ENCODE assay signal across 12 mouse cellular contexts in the genomic region with DNA sequence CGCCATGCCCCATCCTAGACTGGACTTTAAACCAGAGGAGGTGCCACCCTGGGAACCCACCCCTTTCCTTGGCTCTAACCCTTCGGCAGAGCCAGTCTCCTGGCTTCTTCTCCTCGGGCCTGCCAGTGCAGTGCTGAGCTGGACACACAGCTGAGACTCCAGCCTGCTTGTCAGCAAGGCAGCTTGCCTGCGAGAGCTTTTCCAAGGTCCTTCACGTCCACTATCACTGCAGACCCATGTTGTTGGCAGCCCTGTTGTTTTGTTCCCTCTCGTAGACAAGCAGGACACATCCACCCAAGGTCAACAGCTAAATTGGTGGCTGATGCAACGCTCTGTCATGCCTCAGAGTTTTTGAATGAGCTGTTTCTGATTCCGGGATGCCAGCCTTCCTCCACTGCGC. TPM values are rescaled to one million over a fixed set of nuclear protein-coding genes. Genes with fewer than 3 reads are reported as not detected.
DNase-seq lines count a peak whose midpoint lies in the region; ATAC-seq lines count a peak whose summit lies in the region.
"Had no signal": no experiment of that assay in that cellular context is flagged by ENCODE, and none has a peak within 500 bp of the region (broad histone marks: within the 10 kb centered on the region; RNA-seq: fewer than 3 reads in every experiment).

No protein-coding gene starts in this region.

- ATAC-seq in midbrain, embryonic 13.5 days, result no peak
- no peak for ATAC-seq in forebrain, embryonic 16.5 days

- WGBS in midbrain, embryonic 13.5 days, result 88% methylated on average over 9 of the region's 9 CpGs
- WGBS in forebrain, embryonic 16.5 days, result 85% methylated on average over 9 of the region's 9 CpGs

- H3K27me3 ChIP-seq in midbrain, embryonic 13.5 days, result peaks cover 14% of the 10 kb centered on the region
- H3K27me3 ChIP-seq in forebrain, embryonic 16.5 days (replicated peaks; ENCODE audit: control insufficient read depth, insufficient read depth, low read length), result peaks cover 8% of the 10 kb centered on the region

- H3K4me3 ChIP-seq in brown adipose tissue, adult 24 weeks (ENCODE audit: insufficient read depth, low read depth, low read length), result no peak overlapping the region
- H3K4me3 ChIP-seq in midbrain, embryonic 13.5 days (replicated peaks), result no peak overlapping the region
- H3K4me3 ChIP-seq in forebrain, embryonic 16.5 days (replicated peaks; ENCODE audit: low read length), result no peak overlapping the region
- H3K4me3 ChIP-seq: erythroblast, embryonic 14.5 days had no signal

- H3K27ac ChIP-seq in brown adipose tissue, adult 24 weeks (replicated peaks; ENCODE audit: low read depth, low read length), result peak overlapping the region; percentile 3; the same call in 1 of the 2 replicates
- no peak overlapping the region for H3K27ac ChIP-seq in midbrain, embryonic 13.5 days
- no peak overlapping the region for H3K27ac ChIP-seq in forebrain, embryonic 16.5 days (ENCODE audit: low read length)
- H3K27ac ChIP-seq: liver, embryonic 14.5 days had no signal

- H3K4me2 ChIP-seq in midbrain, embryonic 13.5 days (replicated peaks), result no peak overlapping the region
- H3K4me2 ChIP-seq in forebrain, embryonic 16.5 days (ENCODE audit: low read length), result no peak overlapping the region

- DNase-seq in ovary, postnatal 36 days (ENCODE audit: low spot score), result peak; percentile 58
- no peak for DNase-seq in ovary, postnatal 10 days (ENCODE audit: low spot score)
- DNase-seq in kidney, adult 8-10 months, result peak; percentile 73 to 76
- no peak for DNase-seq in left cerebral cortex, postnatal 25 days (ENCODE audit: low spot score in 2 of 2)
- DNase-seq: cerebellum, postnatal 36 days; right cerebral cortex, postnatal 4 days; thymus, adult 18-20 months had no signal

- H3K4me1 ChIP-seq in brown adipose tissue, adult 24 weeks (ENCODE audit: control insufficient read depth, insufficient read depth, insufficient read length, low read length), result peaks cover 12% of the 10 kb centered on the region
- H3K4me1 ChIP-seq in midbrain, embryonic 13.5 days (replicated peaks), result peaks cover 24% of the 10 kb centered on the region
- peaks cover 13% of the 10 kb centered on the region for H3K4me1 ChIP-seq in forebrain, embryonic 16.5 days (replicated peaks; ENCODE audit: control insufficient read depth, insufficient read depth, low read length)

- no peaks in the 10 kb centered on the region for H3K36me3 ChIP-seq in midbrain, embryonic 13.5 days
- no peaks in the 10 kb centered on the region for H3K36me3 ChIP-seq in forebrain, embryonic 16.5 days (ENCODE audit: control insufficient read depth, insufficient read depth)

- no peaks in the 10 kb centered on the region for H3K9me3 ChIP-seq in midbrain, embryonic 13.5 days
- H3K9me3 ChIP-seq in forebrain, embryonic 16.5 days (ENCODE audit: control insufficient read depth, low read length), result no peaks in the 10 kb centered on the region

- intact Hi-C loops in left cerebral cortex, postnatal 25 days (cut with DNase I), result no loop called here

- no peak overlapping the region for H3K9ac ChIP-seq in midbrain, embryonic 13.5 days (replicated peaks)
- H3K9ac ChIP-seq in forebrain, embryonic 16.5 days (replicated peaks; ENCODE audit: low read depth, low read length), result no peak overlapping the region
- H3K9ac ChIP-seq: liver, embryonic 14.5 days had no signal

RNA-seq across cellular contexts. Expression of a gene that starts 3.0 kb away (rescaled TPM):
- 24.0 and 24.2 TPM in 2 replicates for polyA plus RNA-seq in brown adipose tissue, adult 24 weeks (2012; ENCODE audit: insufficient read depth, insufficient read length, missing spikeins)
- 10 to 100 TPM; 29.2 to 36.0 TPM for total RNA-seq in left cerebral cortex, postnatal 25 days (2021)
- 20.2 and 21.9 TPM in 2 replicates for polyA plus RNA-seq in midbrain, embryonic 13.5 days (2015; fragmentation: Nextera tagmentation; extraction: Ambion mirVana)
- polyA plus RNA-seq in forebrain, embryonic 16.5 days (2015; fragmentation: Nextera tagmentation; extraction: Ambion mirVana), result 22.4 and 22.7 TPM in 2 replicates

RNA-seq across cellular contexts. Expression of a gene that starts 39.3 kb away (rescaled TPM):
- polyA plus RNA-seq in brown adipose tissue, adult 24 weeks (2012; ENCODE audit: insufficient read depth, insufficient read length, missing spikeins), result 9.2 and 9.6 TPM in 2 replicates
- 10 to 100 TPM; 59.6 to 65.5 TPM for total RNA-seq in left cerebral cortex, postnatal 25 days (2021)
- polyA plus RNA-seq in midbrain, embryonic 13.5 days (2015; fragmentation: Nextera tagmentation; extraction: Ambion mirVana), result 37.7 and 40.6 TPM in 2 replicates
- 37.3 and 43.5 TPM in 2 replicates for polyA plus RNA-seq in forebrain, embryonic 16.5 days (2015; fragmentation: Nextera tagmentation; extraction: Ambion mirVana)

Comparison
In these comparisons a context has a peak if more than half of its experiments do, and no peak if none do; other contexts are left out.
1. DNase-seq: peak in ovary, postnatal 36 days (single experiment) and kidney, adult 8-10 months (2 of 2); none in ovary, postnatal 10 days (single experiment) and left cerebral cortex, postnatal 25 days (0 of 2).